Mouse (Mus musculus) ES-E14 (cell line): Measurements from ENCODE around the gene Gm826.

Source experiments
- CHD2 ChIP-seq: IDR thresholded peaks from 2 replicates; pipeline ENCODE4 v1.6.1; 2014; ENCODE audit warnings: mild to moderate bottlenecking, low read depth, low read length, inconsistent platforms
- HCFC1 ChIP-seq: IDR thresholded peaks from 2 replicates; pipeline ENCODE4 v1.6.1; 2012; ENCODE audit warnings: low read length, inconsistent platforms, borderline replicate concordance; ENCODE audit not compliant: insufficient read depth
- ZC3H11A ChIP-seq: IDR thresholded peaks from 2 replicates; pipeline ENCODE4 v1.6.1; 2012; ENCODE audit warnings: low read depth, mild to moderate bottlenecking, inconsistent platforms, low read length, borderline replicate concordance

- TF ChIP-seq HCFC1 (no peak), ZC3H11A (no peak), CHD2 (no peak)
Measured at GRCm38 (mm10) chr2:160263861-160264260, 70.1 kb downstream of the Gm826 start.
